Mouse (Mus musculus): ENCODE data around the gene Atp5l.

DNA sequence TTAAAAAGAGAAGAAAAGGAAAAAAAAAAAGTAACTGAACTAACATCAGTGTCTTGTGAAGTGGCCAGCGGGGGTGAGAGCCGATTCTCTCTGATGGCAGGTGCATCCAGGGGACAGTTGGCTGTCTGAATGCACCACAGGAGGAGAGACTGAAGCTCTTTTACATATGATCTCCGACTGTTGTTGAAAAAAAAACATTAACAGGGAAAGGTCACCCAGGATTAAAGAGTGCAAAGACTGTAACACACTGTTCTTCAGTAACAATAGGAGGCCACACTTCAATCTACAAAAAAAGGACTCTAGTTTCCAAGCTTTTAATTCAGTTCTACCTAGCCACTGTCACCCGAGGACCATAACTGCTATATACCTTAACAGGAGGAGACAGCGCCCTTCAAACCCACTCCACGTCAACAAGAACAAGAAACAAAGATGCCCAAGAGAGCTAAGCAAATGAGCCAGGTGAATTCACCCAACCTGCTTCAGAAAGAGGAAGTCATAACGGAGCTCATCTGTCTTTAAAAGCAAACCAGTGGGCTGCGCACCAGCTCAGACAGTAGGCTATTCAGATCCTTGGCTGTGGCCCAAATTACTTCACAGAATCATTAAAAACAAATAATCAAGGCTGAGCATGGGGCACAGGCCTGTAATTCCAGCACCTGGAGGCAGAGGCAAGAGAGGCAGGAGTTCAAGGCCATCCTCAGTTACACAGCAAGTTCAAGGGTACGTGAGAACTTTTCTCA lies 53.9 kb downstream of the Atp5l start:
- TF ChIP-seq MYOG (IDR thresholded peaks at IDR 0.05; ENCODE audit: control insufficient read depth in 1 of 3, insufficient read depth in 1 of 3, insufficient read length in 2 of 3, low read depth in 2 of 3): no peak
- no peak for TF ChIP-seq POLR2A (IDR thresholded peaks at IDR 0.05; ENCODE audit: insufficient read length, low read depth)
- no peak for TF ChIP-seq TCF12 (IDR thresholded peaks at IDR 0.05; ENCODE audit: insufficient read depth, poor library complexity, severe bottlenecking)

All from myocyte (in vitro differentiated cells).